Mouse (Mus musculus): ENCODE measurements around the gene Syt16. TPM values are rescaled to one million over a fixed set of nuclear protein-coding genes. Genes with fewer than 3 reads are reported as not detected.

The Syt16 gene
- total RNA-seq (2021): not detected
- long read RNA-seq, experiment 1: 0 reads
- long read RNA-seq, experiment 2: 0 reads

DNA sequence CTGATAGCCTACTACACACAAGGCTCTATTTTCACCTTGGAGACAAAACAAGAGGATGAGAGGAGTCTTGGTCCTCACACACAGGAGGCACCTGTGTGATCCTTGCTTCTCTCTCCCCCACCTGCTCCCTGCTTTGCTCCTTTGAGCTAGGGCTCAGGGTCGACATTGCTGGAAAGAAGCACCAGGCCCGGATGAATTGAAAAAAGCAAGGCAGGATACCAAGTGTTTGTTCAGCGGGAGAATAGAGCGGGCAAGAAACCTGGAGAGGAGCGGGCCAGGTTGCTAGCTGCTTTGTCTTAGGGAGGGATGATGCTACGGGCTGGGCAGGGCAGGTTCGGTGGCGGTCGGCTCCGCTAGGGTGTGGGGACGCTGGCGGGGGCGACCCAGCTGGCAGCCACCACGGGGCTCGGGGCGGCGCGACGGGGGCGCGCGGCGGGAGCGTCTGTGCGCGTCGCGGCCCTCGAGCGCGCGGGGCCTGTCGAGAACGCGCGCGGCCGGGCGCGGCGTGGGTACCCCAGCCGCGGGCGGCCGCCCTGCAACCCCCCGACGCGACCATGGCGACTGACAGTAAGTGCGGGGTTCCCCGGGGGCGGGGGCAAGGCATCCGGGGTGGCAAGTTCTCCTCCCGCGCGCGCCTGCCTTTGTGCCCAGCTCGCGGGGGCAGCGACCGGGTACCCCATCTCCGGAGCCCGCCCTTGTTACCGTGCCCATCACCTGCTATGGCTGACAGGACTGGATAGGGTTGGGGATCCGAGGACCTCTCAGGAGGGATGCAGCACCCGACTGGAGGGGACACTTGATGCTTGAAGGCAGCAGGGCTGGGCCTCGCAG lies at the start of gene Syt16:
TSS of gene Syt16 (plus strand) at position 365 of the 831 bp plus-strand sequence.
- no peak for DNase-seq (ENCODE audit: low spot score)

DNA sequence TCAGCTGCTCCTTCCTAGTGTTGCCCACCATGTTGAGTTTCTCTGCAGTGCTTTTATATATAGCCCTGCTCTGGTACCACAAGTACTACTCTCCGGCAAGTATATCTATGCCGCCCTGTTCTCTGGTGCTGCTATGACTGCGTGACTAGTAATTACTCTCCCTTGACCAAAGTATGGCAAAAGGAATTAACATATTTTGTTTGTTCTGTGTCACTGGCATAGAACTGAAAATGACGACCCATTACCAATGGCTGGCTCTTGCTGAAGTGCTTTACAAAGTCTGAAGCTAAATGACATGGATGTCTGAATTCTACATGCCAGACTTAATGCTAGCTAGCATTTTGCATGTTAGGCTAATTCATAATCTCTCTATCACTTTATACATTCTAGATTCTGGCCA lies 49.0 kb upstream of the Syt16 start:
- no peak for DNase-seq (ENCODE audit: low spot score)

DNA sequence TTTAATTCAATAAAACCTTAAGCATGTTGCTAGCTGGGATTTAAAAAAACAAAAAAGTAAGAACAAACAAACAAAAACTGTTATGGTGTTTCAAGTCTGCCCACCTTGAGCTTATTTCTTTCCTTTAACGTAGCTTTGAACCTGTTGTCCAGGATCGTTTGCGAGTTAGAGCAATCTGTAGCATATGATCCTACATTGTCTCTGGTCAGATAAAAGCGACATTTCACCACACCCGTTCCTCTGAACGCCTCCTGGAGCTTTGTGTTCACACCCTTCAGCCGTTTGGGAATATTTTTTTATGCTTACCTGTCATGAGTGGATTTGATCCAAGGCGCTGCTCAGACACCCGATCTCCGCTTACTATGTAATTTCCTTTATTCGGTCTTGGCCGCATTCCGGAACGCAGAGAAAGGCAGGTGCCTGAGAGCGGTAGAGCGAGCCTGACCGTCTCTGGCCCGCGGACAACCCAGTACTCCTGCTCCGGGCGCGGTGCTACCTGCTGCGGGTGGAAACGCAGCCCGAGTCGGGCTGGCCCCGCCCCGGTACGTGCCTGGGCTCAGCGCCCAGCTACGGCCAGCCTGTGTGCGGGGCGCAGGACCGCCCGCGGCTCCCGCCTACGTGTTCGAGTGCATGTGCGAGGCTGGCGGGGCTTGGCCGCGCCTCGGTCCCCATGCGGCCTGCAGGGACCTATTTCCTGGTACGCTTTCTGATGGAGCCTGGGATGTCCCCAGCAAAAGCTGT lies 48.0 kb upstream of the Syt16 start:
- DNase-seq (ENCODE audit: low spot score): peak; percentile 13

DNA sequence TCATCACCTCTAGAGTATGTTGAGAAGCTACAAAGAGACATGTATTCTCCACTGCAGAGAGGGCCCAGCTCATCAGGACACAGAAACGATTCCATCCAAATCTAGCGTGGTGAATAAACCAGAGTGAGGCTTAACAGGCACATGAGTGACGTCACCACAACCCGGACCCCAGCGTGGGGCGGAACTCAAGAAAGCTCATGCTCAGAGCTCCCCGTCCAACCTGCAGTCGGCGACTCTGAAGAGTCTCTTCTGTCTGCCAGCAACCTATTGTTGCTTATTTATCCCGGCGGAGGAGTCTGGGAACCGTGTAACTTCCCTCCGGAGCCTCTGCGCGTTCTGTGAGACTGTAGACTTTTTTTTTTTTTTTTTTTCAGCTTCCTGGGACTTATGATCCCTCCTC lies 44.6 kb upstream of the Syt16 start:
- peak; percentile 12 for DNase-seq (ENCODE audit: low spot score)

DNA sequence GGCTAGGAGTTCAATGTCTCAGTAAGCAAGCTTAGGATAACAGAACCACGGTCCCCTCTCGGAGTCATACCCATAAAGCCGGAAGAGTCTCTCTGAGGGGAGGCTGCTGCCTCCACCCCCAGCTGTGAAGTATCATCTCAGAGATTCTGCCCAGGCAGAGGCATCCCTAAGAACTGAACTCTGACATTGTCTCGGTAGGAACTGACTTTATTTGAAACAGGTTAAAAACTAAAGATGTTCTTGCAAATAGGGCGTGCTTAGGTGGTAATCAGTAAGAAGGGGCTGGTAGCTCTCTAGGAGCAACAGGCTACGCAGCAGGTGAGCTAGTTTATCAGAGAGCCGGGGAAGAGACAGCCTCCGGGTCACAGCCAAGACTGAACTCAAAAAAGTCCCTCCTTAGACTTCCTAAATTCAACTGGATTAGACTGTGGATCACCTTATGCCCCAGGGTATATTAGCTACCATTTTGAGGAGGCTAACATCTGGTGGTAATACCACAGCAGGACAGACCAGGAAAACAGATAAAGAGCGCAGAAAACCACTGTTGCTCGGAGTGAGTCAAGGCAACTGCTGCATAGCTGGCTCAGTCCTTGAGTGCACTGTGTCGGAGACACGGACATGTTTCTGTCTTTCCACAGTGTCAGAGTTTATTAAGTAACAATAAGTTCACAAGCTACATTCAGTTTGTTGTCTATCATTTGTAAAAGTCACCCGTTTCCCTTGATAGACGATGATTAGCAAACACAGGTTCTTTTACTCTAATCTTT lies 43.9 kb upstream of the Syt16 start:
- DNase-seq (ENCODE audit: low spot score): no peak

DNA sequence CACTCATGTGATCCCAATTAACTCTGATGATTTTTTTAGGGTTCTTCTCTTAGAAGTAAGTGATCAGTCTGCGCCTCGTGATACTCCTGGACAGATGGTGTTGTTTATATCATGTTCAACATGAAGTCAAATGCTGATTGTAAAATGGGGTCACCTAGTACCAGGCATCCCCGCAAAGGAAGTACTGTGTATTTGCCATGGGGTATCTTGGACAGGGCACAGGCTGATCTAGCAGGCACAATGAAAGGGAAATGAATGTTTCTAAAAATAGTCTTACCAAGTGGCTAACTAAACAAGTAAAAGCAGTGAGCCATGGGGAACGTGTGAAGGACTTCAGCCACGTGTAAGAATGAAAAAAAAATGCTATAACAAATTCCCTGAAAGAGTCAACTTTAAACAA lies 42.7 kb upstream of the Syt16 start:
- DNase-seq (ENCODE audit: low spot score): no peak

DNA sequence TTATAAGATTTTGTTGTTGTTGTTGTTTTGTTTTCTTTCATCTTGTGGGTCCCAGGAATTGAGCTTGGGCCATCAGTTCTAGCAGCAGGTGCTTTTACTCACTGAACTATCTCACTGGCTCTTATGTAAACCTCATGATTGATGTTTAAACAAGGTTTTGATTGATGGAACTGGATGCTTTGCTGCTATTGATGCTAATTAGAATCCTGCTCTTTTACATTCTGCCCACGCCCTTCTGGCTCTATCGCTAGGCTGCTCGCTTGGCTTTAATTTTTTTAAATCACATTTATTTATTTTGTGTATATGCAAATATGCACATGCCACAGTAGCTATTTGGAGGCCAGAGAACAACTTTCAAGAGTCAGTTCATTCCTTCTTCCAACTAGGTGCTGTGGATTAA lies 39.8 kb upstream of the Syt16 start:
- DNase-seq (ENCODE audit: low spot score): no peak

DNA sequence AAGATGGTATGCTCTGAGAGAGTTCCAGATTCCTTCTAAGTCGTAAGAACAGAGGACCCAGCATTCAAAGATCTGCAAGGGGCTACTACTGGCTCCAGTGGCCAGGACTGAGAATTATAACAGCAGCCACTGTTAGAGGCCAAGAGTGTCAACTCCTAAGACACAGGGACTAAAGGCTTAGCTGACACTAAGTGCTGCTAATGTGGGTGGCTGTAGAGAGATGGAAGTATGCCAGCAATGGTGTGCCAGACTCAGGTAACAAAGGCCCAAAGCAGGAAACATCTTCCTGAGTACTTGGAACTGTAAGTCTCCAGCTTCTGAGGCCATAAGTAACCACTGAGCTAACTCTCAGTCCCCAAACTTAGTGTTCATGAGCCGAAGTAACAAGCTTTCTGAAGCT lies 38.6 kb upstream of the Syt16 start:
- DNase-seq (ENCODE audit: low spot score): no peak

DNA sequence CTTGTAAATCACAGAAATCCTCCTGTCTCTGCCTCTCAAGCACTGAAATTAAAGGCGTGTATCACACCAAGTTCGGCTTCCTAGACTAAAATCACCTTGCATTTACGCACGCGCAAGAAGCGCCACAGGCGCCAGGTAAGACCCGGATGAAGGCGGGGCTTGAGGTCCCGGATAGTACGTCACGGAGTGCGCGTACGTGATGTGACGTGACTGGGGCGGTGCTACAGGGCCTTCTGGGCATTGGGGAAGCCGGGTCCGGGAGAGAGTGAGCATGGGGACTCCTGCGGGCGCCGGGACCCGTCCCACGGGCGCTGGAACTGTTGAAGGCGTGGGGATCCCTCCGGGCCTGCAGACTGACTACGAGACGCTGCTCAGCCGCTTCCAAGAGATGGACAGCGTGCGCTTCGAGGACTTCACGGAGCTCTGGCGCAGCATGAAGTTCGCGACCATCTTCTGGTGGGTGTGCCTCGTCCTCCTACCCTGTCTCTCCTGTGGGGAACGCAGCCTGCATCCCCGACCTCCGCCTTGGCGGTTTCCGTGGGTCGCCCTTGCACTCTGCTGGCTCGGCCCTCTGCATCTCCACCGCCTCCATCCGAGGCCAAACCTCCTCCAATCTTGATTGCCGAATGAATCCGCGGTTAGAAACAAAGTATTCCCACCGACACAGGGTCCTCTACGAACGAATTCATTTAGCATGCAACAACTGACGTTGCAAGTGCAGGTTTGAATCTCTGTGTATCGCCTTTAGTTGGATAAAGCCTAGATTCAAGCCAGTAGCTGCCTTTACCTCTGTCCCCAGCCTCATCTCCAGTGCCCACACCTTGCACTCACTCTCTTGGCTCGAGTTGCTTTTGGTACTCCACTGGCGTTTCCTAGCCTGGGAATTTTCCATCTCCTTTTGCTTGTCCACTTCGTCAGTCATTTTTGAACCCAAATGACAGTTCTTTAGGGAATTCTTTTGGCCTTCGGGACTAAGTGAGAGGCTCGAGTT lies 32.9 kb upstream of the Syt16 start, which contains the start of gene Snapc1:
TSS of gene Snapc1 (plus strand) at position 191 of the 991 bp plus-strand sequence.
- peak; percentile 97 for DNase-seq (ENCODE audit: low spot score)

DNA sequence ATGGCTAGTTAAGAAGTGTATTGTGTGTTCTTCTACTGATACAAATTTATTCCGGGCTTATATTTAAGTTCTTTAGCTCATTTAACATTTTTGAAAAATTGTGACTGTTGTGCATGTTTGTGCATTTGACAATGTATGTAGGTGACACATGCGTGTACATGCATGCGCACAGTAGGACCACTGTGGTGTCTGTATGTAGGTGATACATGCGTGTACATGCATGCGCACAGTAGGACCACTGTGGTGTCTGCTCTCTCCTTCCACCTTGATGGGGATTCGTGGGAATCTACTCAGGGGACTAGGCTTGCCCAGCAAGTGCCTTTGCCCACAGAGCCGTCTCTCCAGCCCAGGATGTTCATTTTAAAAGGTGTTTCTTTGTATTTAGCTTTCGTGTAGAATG lies 28.3 kb upstream of the Syt16 start:
- DNase-seq (ENCODE audit: low spot score): no peak

DNA sequence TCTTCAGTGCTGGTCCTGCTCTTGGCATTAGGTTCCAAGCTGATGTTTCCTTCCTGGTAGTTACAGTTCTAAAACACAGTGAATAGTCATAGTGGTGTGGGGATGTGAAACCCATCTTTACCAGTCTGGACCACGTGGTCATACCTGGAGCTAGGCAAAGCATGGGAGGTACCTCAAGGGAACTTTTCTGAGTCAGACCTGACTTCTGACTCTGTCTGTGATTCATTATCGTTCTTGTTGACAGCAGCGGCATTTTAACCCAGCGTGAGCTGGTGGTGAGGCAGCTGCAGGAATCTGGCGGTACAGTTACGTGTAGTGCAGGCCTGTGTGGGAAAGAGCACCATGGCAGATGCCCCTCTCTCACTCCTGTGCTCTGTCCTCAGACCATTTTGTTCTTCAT lies 22.9 kb upstream of the Syt16 start:
- no peak for DNase-seq (ENCODE audit: low spot score)

DNA sequence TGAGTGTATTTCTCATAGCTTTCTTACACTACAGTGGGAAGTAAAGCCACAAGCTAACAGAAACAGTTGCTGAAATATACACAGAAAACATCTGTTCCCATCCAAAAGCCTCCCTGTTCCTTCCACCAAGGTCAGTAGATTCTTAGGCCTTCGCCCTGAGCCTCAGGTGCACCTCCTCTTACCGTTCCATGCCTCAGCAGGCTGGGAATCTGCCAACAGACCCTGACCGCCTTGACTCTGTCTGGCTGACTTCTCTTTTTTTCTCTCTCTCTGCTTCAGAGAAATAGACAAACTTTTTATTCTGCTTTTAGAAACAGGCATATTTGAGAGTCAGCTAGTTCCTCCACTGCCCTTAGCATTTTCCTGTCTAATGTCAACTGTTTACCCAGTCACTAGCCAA lies 19.3 kb upstream of the Syt16 start:
- DNase-seq (ENCODE audit: low spot score): no peak

DNA sequence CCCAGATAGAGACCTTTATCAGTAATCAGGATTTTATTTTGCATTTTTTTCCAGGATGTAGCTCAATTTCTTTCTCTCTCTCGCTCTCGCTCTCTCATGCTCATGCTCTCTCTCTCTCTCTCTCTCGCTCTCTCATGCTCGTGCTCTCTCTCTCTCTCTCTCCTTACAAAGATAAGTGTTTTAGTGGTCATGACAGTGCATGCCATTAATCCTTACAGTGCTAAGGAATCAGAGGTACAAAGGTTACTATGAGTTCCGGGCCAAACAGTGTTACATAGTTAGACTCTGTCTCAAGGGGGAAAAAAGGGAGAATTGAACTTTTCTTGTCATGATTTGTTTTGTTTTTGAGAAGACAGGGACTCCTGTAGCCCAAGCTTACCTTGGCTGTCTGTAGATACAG lies 17.8 kb upstream of the Syt16 start:
- DNase-seq (ENCODE audit: low spot score): no peak

DNA sequence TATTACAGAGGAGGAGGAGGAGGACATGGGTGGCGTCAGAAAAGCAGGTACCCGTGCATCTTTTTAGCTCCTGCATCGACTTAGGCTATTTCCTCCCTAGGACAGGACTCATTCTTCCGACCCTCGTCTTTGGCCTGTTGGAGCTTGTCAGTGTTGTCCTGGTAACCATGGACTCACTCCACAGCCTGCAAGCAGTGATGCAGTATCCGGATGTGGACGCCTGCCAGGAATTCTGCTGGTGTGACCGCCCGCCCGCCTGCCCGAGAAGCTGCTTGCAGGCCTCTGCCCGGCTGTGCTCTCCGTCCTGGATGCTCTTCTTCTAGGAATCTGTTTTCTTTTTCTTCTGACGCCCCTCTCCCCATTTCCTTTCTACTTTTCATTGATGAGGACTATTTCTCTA lies 14.9 kb upstream of the Syt16 start:
- no peak for DNase-seq (ENCODE audit: low spot score)

DNA sequence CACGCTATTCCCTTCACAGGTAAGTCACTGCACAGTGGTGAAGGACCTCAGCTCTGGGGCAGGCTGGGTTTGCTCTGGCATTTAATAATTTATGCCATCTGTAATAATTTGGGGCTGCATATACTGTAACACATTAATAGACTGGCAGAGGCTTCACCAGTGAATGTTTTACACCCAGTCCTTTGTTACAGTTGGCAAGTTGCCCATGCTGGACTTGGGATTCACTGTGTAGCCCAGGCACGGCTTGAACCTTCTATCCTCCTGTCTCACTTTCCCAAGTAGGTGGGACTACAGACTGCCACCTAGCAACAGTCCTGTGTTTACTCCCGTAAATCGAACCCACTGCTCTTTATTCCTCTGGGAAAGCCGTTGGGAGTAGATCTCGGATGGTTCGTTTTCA lies 11.2 kb upstream of the Syt16 start:
- DNase-seq (ENCODE audit: low spot score): no peak

DNA sequence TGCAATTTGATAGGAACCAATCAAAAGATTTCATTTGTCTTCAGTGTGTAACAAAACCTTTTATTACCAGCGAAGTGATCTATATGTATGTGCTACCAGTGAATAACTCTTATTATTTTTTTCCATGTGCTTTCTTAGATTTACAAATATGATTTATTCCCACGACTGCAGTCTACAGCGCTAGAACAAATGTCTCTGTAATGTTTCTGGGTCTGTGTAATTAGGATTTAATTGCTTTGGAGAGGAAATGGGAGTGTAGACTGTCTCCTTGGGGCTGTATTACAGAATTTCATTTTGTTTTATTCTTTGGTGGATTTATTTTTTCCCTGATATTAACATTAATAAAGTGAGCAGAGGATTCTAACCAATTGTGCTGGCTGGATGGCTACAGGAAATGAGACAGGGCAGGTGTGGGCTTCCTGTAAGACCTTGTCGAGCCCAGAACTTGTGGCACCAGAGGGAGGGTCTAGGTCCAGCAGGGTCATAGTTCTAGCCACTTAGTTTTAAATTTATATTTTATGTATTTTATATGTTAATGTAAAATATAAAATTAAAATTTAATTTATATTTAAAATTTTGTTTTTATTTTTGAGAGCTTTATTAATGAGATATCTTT lies 9.0 kb upstream of the Syt16 start:
- DNase-seq (ENCODE audit: low spot score): no peak

DNA sequence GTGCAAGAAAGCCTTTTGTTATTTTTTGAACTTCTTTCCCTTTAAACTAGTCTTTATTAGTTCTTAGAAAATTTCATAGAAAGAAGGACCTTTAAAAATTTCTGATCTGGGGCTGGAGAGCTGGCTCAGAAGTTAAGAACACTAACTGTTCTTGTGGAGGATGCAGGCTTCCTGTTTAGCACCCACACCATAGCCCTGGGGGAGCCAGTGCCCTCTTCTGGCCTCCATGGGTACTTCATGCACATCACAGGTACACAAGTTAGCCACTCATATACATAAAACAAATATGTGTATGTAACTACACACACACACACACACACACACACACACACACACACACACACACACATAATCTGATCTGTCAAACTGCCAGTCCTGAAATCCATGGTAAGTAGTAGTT lies 7.9 kb upstream of the Syt16 start:
- DNase-seq (ENCODE audit: low spot score): peak; percentile 59

DNA sequence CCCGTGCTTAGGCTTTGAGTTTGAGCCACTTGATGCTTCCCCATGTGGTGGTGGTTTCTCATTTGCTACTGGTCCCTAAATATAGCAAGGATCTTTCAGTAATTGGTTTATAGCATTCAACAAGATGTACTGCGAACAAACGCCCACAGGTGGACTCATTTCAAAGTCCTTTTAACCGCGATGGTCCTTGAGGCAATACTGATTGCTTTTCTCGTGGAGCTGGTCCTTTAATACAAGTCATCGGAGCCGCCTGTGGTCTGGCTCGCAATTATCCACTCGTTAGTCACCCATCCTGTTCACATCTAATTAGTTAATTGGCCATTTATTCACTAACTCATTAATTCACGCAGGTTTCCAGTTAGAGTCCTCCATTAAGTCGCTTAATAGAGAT lies 560 bp upstream of the Syt16 start:
- no peak for DNase-seq (ENCODE audit: low spot score)

DNA sequence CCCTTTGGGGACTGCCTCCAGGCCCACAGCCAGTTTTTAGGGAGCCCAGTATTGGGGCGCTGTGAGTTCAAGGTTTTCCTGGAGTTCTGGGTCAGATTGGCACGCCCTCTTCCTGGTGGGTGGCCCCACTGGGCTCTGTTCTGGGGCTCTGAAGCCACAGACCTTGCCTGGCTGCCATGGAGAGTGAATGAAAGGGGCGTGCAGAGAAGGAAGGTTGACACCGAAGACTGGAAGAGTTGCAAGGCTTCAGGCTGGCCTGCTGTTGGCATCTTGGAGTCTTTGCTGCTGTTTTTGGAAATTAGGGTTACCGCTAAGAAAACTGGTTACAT lies 631 bp downstream of the Syt16 start:
- no peak for DNase-seq (ENCODE audit: low spot score)

DNA sequence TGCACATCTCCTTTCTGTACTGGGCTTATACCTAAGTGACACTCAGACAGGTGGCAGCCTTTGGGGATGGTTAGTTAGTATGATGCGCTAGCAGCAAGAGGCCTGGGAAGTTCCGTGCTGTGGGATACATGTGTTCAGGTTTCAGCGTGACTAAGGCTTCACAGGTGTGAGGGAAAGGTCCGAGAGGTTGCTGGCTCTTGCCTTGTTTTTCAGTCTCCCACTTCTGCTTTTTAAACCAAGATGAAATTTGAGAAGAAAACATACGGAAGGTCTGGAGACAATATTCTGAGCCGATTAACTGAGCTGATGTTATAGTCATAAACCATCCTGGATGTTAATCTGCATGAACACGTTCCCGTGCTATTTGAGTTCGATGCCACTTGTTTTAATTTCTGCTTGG lies 5.0 kb downstream of the Syt16 start:
- DNase-seq (ENCODE audit: low spot score): no peak
